Mouse (Mus musculus) thymus, postnatal 0 days (tissue): ENCODE data around the gene Ndufs5. TPM values are rescaled to one million over a fixed set of nuclear protein-coding genes. Genes with fewer than 3 reads are reported as not detected.

ENCODE experiments used
- DNase-seq: peaks from one replicate; pipeline ENCODE4 v3.0.0-alpha.2; 2015; ENCODE audit warnings: low spot score
- polyA plus RNA-seq: library from polyadenylated mRNA; unstranded; fragments of >200 nt; fragmentation: Nextera tagmentation; extraction: Ambion mirVana; gene quantifications from 2 replicates; pipeline ENCODE4 v1.2.1, GENCODE M21; 2015

Ndufs5 gene
- polyA plus RNA-seq, 1 experiment from 2014 or later, result 491 TPM

GRCm38 (mm10) chr4:123690311-123690710, 27.7 kb downstream of the Ndufs5 start:
- DNase-seq, result no peak

GRCm38 (mm10) chr4:123687025-123687781, 30.8 kb downstream of the Ndufs5 start:
- peak; percentile 7 for DNase-seq

GRCm38 (mm10) chr4:123686368-123687024, 31.5 kb downstream of the Ndufs5 start:
- DNase-seq, result no peak

- DNase-seq, result no peak
Observed at GRCm38 (mm10) chr4:123685506-123686242, 32.3 kb downstream of the Ndufs5 start.

- no peak for DNase-seq
Observed at GRCm38 (mm10) chr4:123685046-123685445, 33.0 kb downstream of the Ndufs5 start.

- DNase-seq, result no peak
Observed at GRCm38 (mm10) chr4:123684260-123684659, 33.7 kb downstream of the Ndufs5 start, which contains the start of gene Macf1. TSS of gene Macf1 (minus strand) at chr4:123684360.

- no peak for DNase-seq
Observed at GRCm38 (mm10) chr4:123682291-123682690, 35.7 kb downstream of the Ndufs5 start.

GRCm38 (mm10) chr4:123680962-123681361, 37.0 kb downstream of the Ndufs5 start:
- no peak for DNase-seq

GRCm38 (mm10) chr4:123677060-123677804, 40.8 kb downstream of the Ndufs5 start:
- DNase-seq, result no peak

GRCm38 (mm10) chr4:123670598-123670997, 47.4 kb downstream of the Ndufs5 start:
- no peak for DNase-seq

GRCm38 (mm10) chr4:123669696-123670095, 48.3 kb downstream of the Ndufs5 start:
- no peak for DNase-seq

- DNase-seq, result peak; percentile 65
Observed at GRCm38 (mm10) chr4:123667260-123667867, 50.6 kb downstream of the Ndufs5 start.

- DNase-seq, result no peak
Observed at GRCm38 (mm10) chr4:123666517-123666916, 51.5 kb downstream of the Ndufs5 start.

GRCm38 (mm10) chr4:123665681-123666278, 52.2 kb downstream of the Ndufs5 start:
- DNase-seq, result no peak

GRCm38 (mm10) chr4:123664951-123665661, 52.9 kb downstream of the Ndufs5 start:
- DNase-seq, result no peak

- peak; percentile 64 for DNase-seq
Observed at GRCm38 (mm10) chr4:123664021-123664950, 53.7 kb downstream of the Ndufs5 start.

GRCm38 (mm10) chr4:123663688-123663965, 54.4 kb downstream of the Ndufs5 start:
- DNase-seq, result no peak

- peak; percentile 16 for DNase-seq
Observed at GRCm38 (mm10) chr4:123662914-123663687, 54.9 kb downstream of the Ndufs5 start.
